Mouse (Mus musculus) embryonic facial prominence, embryonic 10.5 days (tissue): Measurements from ENCODE around the gene Kcnk10. TPM values are rescaled to one million over a fixed set of nuclear protein-coding genes. Genes with fewer than 3 reads are reported as not detected.
A peak's percentile ranks its signal among the peaks of the same experiment; 100 is the strongest.
"Not testable (repeated sequence)": the region's sequence is repeated elsewhere in the genome, so short reads cannot be mapped to it uniquely, and the experiment has no call there.

Experiments used
- DNase-seq: peaks from one replicate; pipeline ENCODE4 v3.0.0-alpha.2; 2017; ENCODE audit warnings: low spot score
- H3K27ac ChIP-seq: fragments of 300-500 bp; sonication (generic); replicated peaks from 2 replicates; pipeline ENCODE4 v1.5.1; 2016; ENCODE audit warnings: mild to moderate bottlenecking
- H3K27me3 ChIP-seq: fragments of 300-500 bp; sonication (generic); replicated peaks from 2 replicates; pipeline ENCODE4 v1.6.1; 2016; ENCODE audit warnings: low read depth, mild to moderate bottlenecking; ENCODE audit not compliant: poor library complexity, severe bottlenecking
- H3K36me3 ChIP-seq: fragments of 300-500 bp; sonication (generic); replicated peaks from 2 replicates; pipeline ENCODE4 v1.6.1; 2016; ENCODE audit warnings: mild to moderate bottlenecking, moderate library complexity
- H3K4me1 ChIP-seq: fragments of 300-500 bp; sonication (generic); 2 replicates; pipeline ENCODE4 v1.6.1; 2016
- H3K4me3 ChIP-seq: fragments of 300-500 bp; sonication (generic); 2 replicates; pipeline ENCODE4 v1.5.1; 2016; ENCODE audit warnings: mild to moderate bottlenecking, moderate library complexity
- H3K9me3 ChIP-seq: fragments of 300-500 bp; sonication (generic); 2 replicates; pipeline ENCODE4 v1.6.1; 2016; ENCODE audit warnings: mild to moderate bottlenecking
- WGBS: fragments of 180-500 bp; shearing (Covaris S2); methylation state at CpG from one replicate; pipeline ENCODE4 v1.1.7; 2016; 5-methylcytosine and 5-hydroxymethylcytosine counted together
- polyA plus RNA-seq: library from polyadenylated mRNA; unstranded; fragments of >200 nt; fragmentation: Nextera tagmentation; extraction: Ambion mirVana; gene quantifications from 2 replicates; pipeline ENCODE4 v1.2.1, GENCODE M21; 2016

The Kcnk10 gene
- 4.3 and 6.9 TPM in 2 replicates for polyA plus RNA-seq

GRCm38 (mm10) chr12:98577861-98578360 is at the start of gene Kcnk10:
Gene Kcnk10, minus strand, starts transcription at chr12:98578310.
- Histone ChIP-seq H3K36me3 (no peaks in the 10 kb centered on the region), H3K4me3 (peak within 1 kb of the TSS; percentile 57), H3K27ac (peak within 1 kb of the TSS; percentile 72), H3K27me3 (peaks cover 65% of the 10 kb centered on the region), H3K4me1 (peaks cover 31% of the 10 kb centered on the region), H3K9me3 (no peaks in the 10 kb centered on the region)
- under 1% methylated on average over 22 of the region's 22 CpGs for WGBS
- peak; percentile 62 for DNase-seq

- peaks cover 12% of the 10 kb centered on the region for H3K4me1 ChIP-seq
- H3K36me3 ChIP-seq: peaks cover under 1% of the 10 kb centered on the region; the same call in 1 of the 2 replicates
- H3K27me3 ChIP-seq: no peaks in the 10 kb centered on the region
- H3K9me3 ChIP-seq: peaks cover 7% of the 10 kb centered on the region; the same call in 1 of the 2 replicates
- DNase-seq: peak; percentile 95
- H3K4me3 ChIP-seq: peak within 1 kb of the TSS; percentile 89
- WGBS: 4% methylated on average over 32 of the region's 32 CpGs
- peak within 1 kb of the TSS; percentile 87 for H3K27ac ChIP-seq
Measured at GRCm38 (mm10) chr12:98627392-98628259, 49.5 kb upstream of the Kcnk10 start, which contains the start of gene Spata7. Gene Spata7, plus strand, starts transcription at chr12:98628157.

- DNase-seq: not testable (repeated sequence)
- 89% methylated on average over 10 of the region's 10 CpGs for whole genome bisulfite sequencing
Measured at GRCm38 (mm10) chr12:98623266-98623665, 45.2 kb upstream of the Kcnk10 start.

GRCm38 (mm10) chr12:98620922-98621321 is 42.8 kb upstream of the Kcnk10 start:
- not testable (repeated sequence) for H3K4me1 ChIP-seq, H3K27me3 ChIP-seq, H3K4me3 ChIP-seq, H3K27ac ChIP-seq, H3K9me3 ChIP-seq, H3K36me3 ChIP-seq, DNase-seq
- WGBS: 46% methylated on average over 6 of the region's 6 CpGs

More at GRCm38 (mm10) chr12:98623266-98623665, 45.2 kb upstream of the Kcnk10 start:
- not testable (repeated sequence) for H3K36me3 ChIP-seq, H3K4me3 ChIP-seq, H3K4me1 ChIP-seq, H3K27me3 ChIP-seq, H3K9me3 ChIP-seq, H3K27ac ChIP-seq

- H3K4me1 ChIP-seq: 0 out of 2 replicates have a peak, but pooled peaks cover 4% of the 10 kb centered on the region
- no peak overlapping the region for H3K27ac ChIP-seq
- no peak for DNase-seq
- 87% methylated on average over 2 of the region's 2 CpGs for whole genome bisulfite sequencing
- H3K27me3 ChIP-seq: no peaks in the 10 kb centered on the region
- H3K9me3 ChIP-seq: no peaks in the 10 kb centered on the region
- H3K36me3 ChIP-seq: no peaks in the 10 kb centered on the region
- H3K4me3 ChIP-seq: no peak overlapping the region
Measured at GRCm38 (mm10) chr12:98619496-98619895, 41.4 kb upstream of the Kcnk10 start.

GRCm38 (mm10) chr12:98615746-98616145 is 37.6 kb upstream of the Kcnk10 start:
- Histone ChIP-seq H3K4me1 (0 out of 2 replicates have a peak, but pooled peaks cover 4% of the 10 kb centered on the region), H3K27me3 (no peaks in the 10 kb centered on the region), H3K4me3 (no peak overlapping the region), H3K9me3 (no peaks in the 10 kb centered on the region), H3K36me3 (no peaks in the 10 kb centered on the region), H3K27ac (no peak overlapping the region)
- WGBS: 74% methylated on average over 5 of the region's 5 CpGs
- no peak for DNase-seq

- DNase-seq: no peak
- H3K27me3 ChIP-seq: no peaks in the 10 kb centered on the region
- no peaks in the 10 kb centered on the region for H3K36me3 ChIP-seq
- no peak overlapping the region for H3K27ac ChIP-seq
- WGBS: 79% methylated on average over 3 of the region's 3 CpGs
- no peak overlapping the region for H3K4me3 ChIP-seq
- H3K9me3 ChIP-seq: no peaks in the 10 kb centered on the region
- H3K4me1 ChIP-seq: 0 out of 2 replicates have a peak, but pooled peaks cover 4% of the 10 kb centered on the region
Measured at GRCm38 (mm10) chr12:98614910-98615508, 36.9 kb upstream of the Kcnk10 start.

- Histone ChIP-seq H3K27me3 (no peaks in the 10 kb centered on the region), H3K27ac (no peak overlapping the region), H3K36me3 (no peaks in the 10 kb centered on the region), H3K4me1 (0 out of 2 replicates have a peak, but pooled peaks cover under 1% of the 10 kb centered on the region), H3K9me3 (no peaks in the 10 kb centered on the region), H3K4me3 (no peak overlapping the region)
- WGBS: 79% methylated on average over 3 of the region's 3 CpGs
- DNase-seq: no peak
Measured at GRCm38 (mm10) chr12:98610341-98610740, 32.2 kb upstream of the Kcnk10 start.

GRCm38 (mm10) chr12:98606595-98607290 is 28.6 kb upstream of the Kcnk10 start:
- 77% methylated on average over 5 of the region's 5 CpGs for WGBS
- Histone ChIP-seq H3K27me3 (no peaks in the 10 kb centered on the region), H3K4me3 (no peak overlapping the region), H3K9me3 (no peaks in the 10 kb centered on the region), H3K27ac (no peak overlapping the region), H3K36me3 (no peaks in the 10 kb centered on the region), H3K4me1 (peaks cover 4% of the 10 kb centered on the region)
- DNase-seq: no peak

- no peaks in the 10 kb centered on the region for H3K36me3 ChIP-seq
- no peak for DNase-seq
- H3K27me3 ChIP-seq: no peaks in the 10 kb centered on the region
- H3K4me1 ChIP-seq: peaks cover 7% of the 10 kb centered on the region
- 89% methylated on average over 1 of the region's 1 CpGs for WGBS
- no peak overlapping the region for H3K27ac ChIP-seq
- H3K9me3 ChIP-seq: no peaks in the 10 kb centered on the region
- H3K4me3 ChIP-seq: no peak overlapping the region
Measured at GRCm38 (mm10) chr12:98605264-98605663, 27.2 kb upstream of the Kcnk10 start.

GRCm38 (mm10) chr12:98602114-98602513 is 24.0 kb upstream of the Kcnk10 start:
- 37% methylated on average over 6 of the region's 6 CpGs for WGBS
- no peak for DNase-seq
- Histone ChIP-seq H3K4me1 (peaks cover 7% of the 10 kb centered on the region), H3K27ac (no peak overlapping the region), H3K9me3 (0 out of 2 replicates have a peak, but pooled peaks cover 8% of the 10 kb centered on the region), H3K4me3 (no peak overlapping the region), H3K36me3 (no peaks in the 10 kb centered on the region), H3K27me3 (no peaks in the 10 kb centered on the region)

GRCm38 (mm10) chr12:98600861-98601260 is 22.8 kb upstream of the Kcnk10 start:
- no peaks in the 10 kb centered on the region for H3K27me3 ChIP-seq
- H3K4me3 ChIP-seq: no peak overlapping the region
- WGBS: 86% methylated on average over 5 of the region's 5 CpGs
- no peak overlapping the region for H3K27ac ChIP-seq
- H3K9me3 ChIP-seq: 0 out of 2 replicates have a peak, but pooled peaks cover 8% of the 10 kb centered on the region
- no peak for DNase-seq
- H3K36me3 ChIP-seq: no peaks in the 10 kb centered on the region
- H3K4me1 ChIP-seq: peaks cover 7% of the 10 kb centered on the region
